Mouse (Mus musculus) heart, postnatal 0 days (tissue): ENCODE measurements at regions not wholly inside any gene's neighbourhood (a gene's known extent, or its start where the extent isn't known, plus 50 kb on each side); places are given as distances from the start of the nearest gene placed in this dataset.

Experiments
- ATAC-seq: fragments of 200-750 bp; cut with Nextera tagmentation; 2 replicates; pipeline ENCODE4 v1.8.0; 2017; ENCODE audit warnings: low read depth, moderate number of reproducible peaks, moderate library complexity; ENCODE audit not compliant: insufficient read depth
- DNase-seq: peaks from one replicate; pipeline ENCODE4 v3.0.0-alpha.2; 2016; ENCODE audit warnings: low spot score
- H3K27ac ChIP-seq: fragments of 300-500 bp; sonication (generic); 2 replicates; pipeline ENCODE4 v1.5.1; 2014; ENCODE audit warnings: low read depth, mild to moderate bottlenecking
- H3K27me3 ChIP-seq: fragments of 300-500 bp; sonication (generic); 2 replicates; pipeline ENCODE4 v1.6.1; 2014; ENCODE audit warnings: low read length, mixed read lengths; ENCODE audit not compliant: control insufficient read depth, insufficient read depth
- H3K36me3 ChIP-seq: fragments of 300-500 bp; sonication (generic); replicated peaks from 2 replicates; pipeline ENCODE4 v1.6.1; 2014; ENCODE audit warnings: low read length, mixed read lengths; ENCODE audit not compliant: control insufficient read depth, insufficient read depth
- H3K4me1 ChIP-seq: fragments of 300-500 bp; sonication (generic); 2 replicates; pipeline ENCODE4 v1.6.1; 2014; ENCODE audit warnings: antibody characterized with exemption; ENCODE audit not compliant: control insufficient read depth, insufficient read depth
- H3K4me2 ChIP-seq: fragments of 300-500 bp; sonication (generic); 2 replicates; pipeline ENCODE4 v1.6.1; 2014; ENCODE audit warnings: low read depth, mild to moderate bottlenecking, low read length, moderate library complexity
- H3K4me3 ChIP-seq: fragments of 300-500 bp; sonication (generic); 2 replicates; pipeline ENCODE4 v1.5.1; 2014; ENCODE audit warnings: low read depth, low read length
- H3K9ac ChIP-seq: fragments of 300-500 bp; sonication (generic); replicated peaks from 2 replicates; pipeline ENCODE4 v1.6.1; 2014; ENCODE audit warnings: low read depth, low read length, mixed read lengths
- H3K9me3 ChIP-seq: fragments of 300-500 bp; sonication (generic); replicated peaks from 2 replicates; pipeline ENCODE4 v1.6.1; 2016; ENCODE audit warnings: low read length; ENCODE audit not compliant: control insufficient read depth
- CTCF ChIP-seq: IDR thresholded peaks from 2 replicates; pipeline ENCODE4 v1.5.1; 2016; ENCODE audit warnings: antibody characterized with exemption, control low read depth, low read depth
- EP300 ChIP-seq: IDR thresholded peaks from 2 replicates; pipeline ENCODE4 v1.6.1; 2016; ENCODE audit warnings: antibody characterized with exemption, low read depth
- WGBS: fragments of 180-500 bp; shearing (Covaris S2); extraction: QIAGEN DNeasy Blood & Tissue Kit; methylation state at CpG from one replicate; pipeline ENCODE4 v1.1.7; 2014; 5-methylcytosine and 5-hydroxymethylcytosine counted together

DNA sequence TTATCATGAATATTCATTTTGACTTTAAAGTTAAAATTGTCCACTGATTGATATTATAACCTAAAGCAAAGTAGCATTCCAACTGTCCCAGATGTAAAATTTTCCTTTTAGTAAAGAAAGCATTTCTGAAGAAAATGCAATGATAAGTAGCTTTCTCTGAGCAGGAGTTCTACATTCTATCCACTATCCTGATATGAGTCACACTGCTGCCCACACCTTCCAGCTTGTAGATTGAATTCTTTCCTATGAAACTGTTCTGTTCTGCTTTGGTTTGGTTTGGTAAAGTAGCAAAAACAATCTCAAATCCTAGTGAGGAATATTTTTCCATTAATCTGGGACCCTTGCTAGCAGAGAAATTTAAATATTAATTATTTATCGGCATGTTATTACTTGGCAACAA, 304.4 kb downstream of the Ube2cbp start:
- no peaks in the 10 kb centered on the region for H3K4me1 ChIP-seq
- H3K36me3 ChIP-seq = no peaks in the 10 kb centered on the region
- TF ChIP-seq CTCF (no peak), EP300 (no peak)
- H3K4me2 ChIP-seq = no peak overlapping the region
- H3K27me3 ChIP-seq = no peaks in the 10 kb centered on the region
- H3K27ac ChIP-seq = no peak overlapping the region
- ATAC-seq = no peak
- no peak overlapping the region for H3K4me3 ChIP-seq
- no peak overlapping the region for H3K9ac ChIP-seq
- DNase-seq = no peak
- WGBS = 91% methylated on average over 1 of the region's 1 CpGs
- H3K9me3 ChIP-seq = no peaks in the 10 kb centered on the region

GRCm38 (mm10) chr9:86166362-86167067, 298.2 kb downstream of the Ube2cbp start:
- ATAC-seq = no peak
- no peaks in the 10 kb centered on the region for H3K4me1 ChIP-seq
- 53% methylated on average over 3 of the region's 3 CpGs for WGBS
- H3K4me2 ChIP-seq = no peak overlapping the region
- no peak overlapping the region for H3K27ac ChIP-seq
- no peak overlapping the region for H3K4me3 ChIP-seq
- H3K27me3 ChIP-seq = no peaks in the 10 kb centered on the region
- H3K9me3 ChIP-seq = no peaks in the 10 kb centered on the region
- no peak for DNase-seq
- no peaks in the 10 kb centered on the region for H3K36me3 ChIP-seq
- H3K9ac ChIP-seq = no peak overlapping the region
- TF ChIP-seq EP300 = no peak
- no peak for TF ChIP-seq CTCF

- Histone ChIP-seq H3K4me1 (no peaks in the 10 kb centered on the region), H3K9ac (no peak overlapping the region), H3K4me2 (no peak overlapping the region), H3K9me3 (no peaks in the 10 kb centered on the region), H3K27me3 (no peaks in the 10 kb centered on the region), H3K27ac (no peak overlapping the region), H3K36me3 (no peaks in the 10 kb centered on the region), H3K4me3 (no peak overlapping the region)
- TF ChIP-seq EP300 (no peak), CTCF (no peak)
- DNase-seq (no peak), ATAC-seq (no peak)
- 63% methylated on average over 2 of the region's 2 CpGs for WGBS
These were observed 294.0 kb downstream of the Ube2cbp start for GRCm38 (mm10) chr9:86170756-86171155.

- DNase-seq = no peak
- Histone ChIP-seq H3K36me3 (no peaks in the 10 kb centered on the region), H3K4me3 (no peak overlapping the region), H3K27me3 (no peaks in the 10 kb centered on the region), H3K4me1 (no peaks in the 10 kb centered on the region), H3K9me3 (no peaks in the 10 kb centered on the region), H3K4me2 (no peak overlapping the region), H3K9ac (no peak overlapping the region), H3K27ac (no peak overlapping the region)
- WGBS = 73% methylated on average over 11 of the region's 11 CpGs
- ATAC-seq = no peak
- no peak for TF ChIP-seq CTCF
- TF ChIP-seq EP300 = no peak
These were observed 277.7 kb downstream of the Ube2cbp start for GRCm38 (mm10) chr9:86186751-86187747.

DNA sequence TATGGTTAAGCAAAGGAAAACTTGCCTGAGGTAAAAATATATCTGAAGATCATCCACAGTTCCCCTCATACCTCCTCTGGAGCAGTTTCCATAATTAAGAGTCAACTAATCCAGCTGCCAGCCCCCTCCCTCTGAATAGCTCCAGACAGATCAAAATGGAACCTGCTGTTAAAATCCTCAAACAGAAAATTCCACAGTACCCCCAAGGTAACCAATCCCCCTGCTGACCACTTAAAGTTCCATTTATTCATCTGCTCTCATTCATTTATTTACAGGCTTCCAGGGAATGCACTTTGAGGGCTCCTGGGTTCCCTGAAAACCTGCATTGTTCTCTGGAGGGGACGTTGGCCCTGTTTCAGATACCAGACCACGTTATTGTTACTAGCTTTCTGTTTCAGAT, 275.9 kb downstream of the Ube2cbp start:
- no peak for TF ChIP-seq EP300
- TF ChIP-seq CTCF = no peak
- 35% methylated on average over 2 of the region's 2 CpGs for WGBS
- ATAC-seq (no peak), DNase-seq (no peak)
- Histone ChIP-seq H3K4me2 (no peak overlapping the region), H3K4me1 (no peaks in the 10 kb centered on the region), H3K9ac (no peak overlapping the region), H3K27ac (no peak overlapping the region), H3K36me3 (no peaks in the 10 kb centered on the region), H3K4me3 (no peak overlapping the region), H3K27me3 (no peaks in the 10 kb centered on the region), H3K9me3 (no peaks in the 10 kb centered on the region)
